In the genomic region with DNA sequence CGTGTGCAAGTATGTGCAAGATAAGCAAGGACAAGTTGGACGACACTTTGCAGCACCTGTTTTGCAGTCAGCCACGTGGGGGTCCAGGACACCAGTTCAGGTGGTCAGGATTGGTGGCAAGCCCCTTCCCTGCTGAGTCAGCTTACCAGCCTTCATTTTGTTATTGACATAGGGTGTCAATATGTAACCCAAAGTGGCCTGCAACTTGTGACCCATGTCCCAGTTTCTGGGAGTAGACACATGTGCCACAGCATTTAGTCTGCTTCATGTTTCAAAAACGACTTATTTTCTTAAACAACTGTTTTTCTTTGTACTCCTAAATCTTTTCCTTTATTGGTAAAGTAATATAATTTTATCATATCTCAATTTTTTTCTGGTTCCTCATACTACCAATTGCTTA, we compare ENCODE assay signal across 34 mouse cellular contexts. TPM values are rescaled to one million over a fixed set of nuclear protein-coding genes. Genes with fewer than 3 reads are reported as not detected.
"Had no signal": no experiment of that assay in that cellular context is flagged by ENCODE, and none has a peak within 500 bp of the region (broad histone marks: within the 10 kb centered on the region; RNA-seq: fewer than 3 reads in every experiment).

No protein-coding gene starts in this region.

- DNase-seq: left cerebral cortex, postnatal 4 days; liver, embryonic 13.5 days; lung, adult 18-20 months; lung, adult 2 months; lung, embryonic 14.5 days; lung, postnatal 10 days; lung, postnatal 14 days; lung, postnatal 36 days; lung, postnatal 4 days; midbrain, embryonic 14.5 days had no signal

- H3K27me3 ChIP-seq: limb, embryonic 12.5 days; limb, embryonic 13.5 days; limb, embryonic 15.5 days; liver, embryonic 13.5 days; liver, embryonic 15.5 days; lung, embryonic 15.5 days; megakaryocyte, embryonic 14.5 days; midbrain, embryonic 12.5 days; midbrain, embryonic 13.5 days; midbrain, embryonic 15.5 days; neural tube, embryonic 12.5 days; neural tube, embryonic 13.5 days had no signal

- H3K4me1 ChIP-seq: limb, embryonic 10.5 days; limb, embryonic 12.5 days; limb, embryonic 13.5 days; limb, embryonic 15.5 days; lung, embryonic 15.5 days; megakaryocyte, embryonic 14.5 days; midbrain, embryonic 10.5 days; midbrain, embryonic 12.5 days; midbrain, embryonic 13.5 days; midbrain, embryonic 15.5 days; neural tube, embryonic 12.5 days; neural tube, embryonic 13.5 days had no signal

- H3K4me3 ChIP-seq: left cerebral cortex, adult 2 months; limb, embryonic 10.5 days; limb, embryonic 12.5 days; limb, embryonic 13.5 days; limb, embryonic 15.5 days; liver, embryonic 13.5 days; liver, embryonic 15.5 days; lung, embryonic 15.5 days; midbrain, embryonic 10.5 days; midbrain, embryonic 12.5 days; midbrain, embryonic 13.5 days; midbrain, embryonic 15.5 days; myocyte; neural tube, embryonic 12.5 days; neural tube, embryonic 13.5 days had no signal

- H3K9me3 ChIP-seq: limb, embryonic 10.5 days; limb, embryonic 12.5 days; limb, embryonic 13.5 days; limb, embryonic 15.5 days; liver, embryonic 13.5 days; liver, embryonic 15.5 days; lung, embryonic 15.5 days; megakaryocyte, embryonic 14.5 days; midbrain, embryonic 10.5 days; midbrain, embryonic 12.5 days; midbrain, embryonic 13.5 days; midbrain, embryonic 15.5 days; neural tube, embryonic 12.5 days; neural tube, embryonic 13.5 days had no signal

- ATAC-seq: lung, postnatal 0 days; midbrain, embryonic 13.5 days; midbrain, embryonic 15.5 days; midbrain, embryonic 16.5 days had no signal

- H3K4me2 ChIP-seq: limb, embryonic 12.5 days; limb, embryonic 13.5 days; limb, embryonic 15.5 days; liver, embryonic 13.5 days; liver, embryonic 15.5 days; lung, embryonic 14.5 days; lung, embryonic 15.5 days; midbrain, embryonic 11.5 days; midbrain, embryonic 12.5 days; midbrain, embryonic 13.5 days; midbrain, embryonic 15.5 days; neural tube, embryonic 12.5 days; neural tube, embryonic 13.5 days had no signal

- H3K9ac ChIP-seq: limb, embryonic 12.5 days; limb, embryonic 13.5 days; limb, embryonic 15.5 days; liver, embryonic 13.5 days; liver, embryonic 14.5 days; liver, embryonic 15.5 days; lung, embryonic 14.5 days; lung, embryonic 15.5 days; midbrain, embryonic 12.5 days; midbrain, embryonic 13.5 days; midbrain, embryonic 15.5 days; neural tube, embryonic 12.5 days; neural tube, embryonic 13.5 days had no signal

- H3K27ac ChIP-seq: left cerebral cortex, adult 2 months; limb, embryonic 10.5 days; limb, embryonic 12.5 days; limb, embryonic 13.5 days; limb, embryonic 15.5 days; liver, embryonic 13.5 days; liver, embryonic 14.5 days; liver, embryonic 15.5 days; lung, embryonic 15.5 days; macrophage; midbrain, embryonic 10.5 days; midbrain, embryonic 12.5 days; midbrain, embryonic 13.5 days; midbrain, embryonic 15.5 days; neural tube, embryonic 12.5 days; neural tube, embryonic 13.5 days had no signal

RNA-seq across cellular contexts. Expression of gene Grik4, which starts 50.4 kb away (rescaled TPM):
- total RNA-seq: megakaryocyte progenitor cell, adult 5-6 weeks; megakaryocyte, adult 5-6 weeks; megakaryocyte-erythroid progenitor cell, adult 5-6 weeks; monocyte, adult 5-6 weeks had no signal
- polyA plus RNA-seq: macrophage, myocyte had no signal
